Mouse (Mus musculus) adrenal gland, adult (tissue): Measurements from ENCODE around the gene Gcnt2.
A peak's percentile ranks its signal among the peaks of the same experiment; 100 is the strongest.

ENCODE experiments used
- DNase-seq, 2 experiments: peaks; one replicate each; pipeline ENCODE4 v3.0.0; 2022 to 2023; ENCODE audit warnings: low spot score in 1 of 2; ENCODE audit not compliant: inconsistent age in 2 of 2

The Gcnt2 gene

GRCm38 (mm10) chr13:40859652-40860399, at the start of gene Gcnt2:
Gene Gcnt2 (plus strand): TSS chr13:40859754.
- DNase-seq = peak in 1 of 2 experiments; percentile 66

GRCm38 (mm10) chr13:40820617-40821016, 38.9 kb upstream of the Gcnt2 start:
- DNase-seq = peak in 1 of 2 experiments; percentile 57

- peak; percentile 47 to 91 for DNase-seq
Measured at GRCm38 (mm10) chr13:40821911-40822310, 37.6 kb upstream of the Gcnt2 start.

GRCm38 (mm10) chr13:40841146-40841787, 18.3 kb upstream of the Gcnt2 start:
- DNase-seq = peak; percentile 33 to 81

GRCm38 (mm10) chr13:40842141-40842540, 17.4 kb upstream of the Gcnt2 start:
- DNase-seq = peak; percentile 49 to 72

GRCm38 (mm10) chr13:40843418-40844067, 16.0 kb upstream of the Gcnt2 start:
- DNase-seq = peak; percentile 61 to 89

GRCm38 (mm10) chr13:40844144-40844543, 15.4 kb upstream of the Gcnt2 start:
- DNase-seq = peak in 1 of 2 experiments; percentile 16

- DNase-seq = peak in 1 of 2 experiments; percentile 19
Measured at GRCm38 (mm10) chr13:40845951-40846350, 13.6 kb upstream of the Gcnt2 start.

GRCm38 (mm10) chr13:40846375-40846774, 13.2 kb upstream of the Gcnt2 start:
- no peak for DNase-seq

- no peak for DNase-seq
Measured at GRCm38 (mm10) chr13:40847898-40848297, 11.7 kb upstream of the Gcnt2 start.

GRCm38 (mm10) chr13:40850686-40851085, 8.9 kb upstream of the Gcnt2 start:
- DNase-seq = peak in 1 of 2 experiments; percentile 65

GRCm38 (mm10) chr13:40851281-40851680, 8.3 kb upstream of the Gcnt2 start:
- no peak for DNase-seq

GRCm38 (mm10) chr13:40851961-40852360, 7.6 kb upstream of the Gcnt2 start:
- no peak for DNase-seq

- no peak for DNase-seq
Measured at GRCm38 (mm10) chr13:40852791-40853190, 6.8 kb upstream of the Gcnt2 start.

- DNase-seq = no peak
Measured at GRCm38 (mm10) chr13:40853842-40854241, 5.7 kb upstream of the Gcnt2 start.

GRCm38 (mm10) chr13:40854451-40855058, 5.0 kb upstream of the Gcnt2 start:
- DNase-seq = peak; percentile 44 to 73

- DNase-seq = no peak
Measured at GRCm38 (mm10) chr13:40855266-40855665, 4.3 kb upstream of the Gcnt2 start.

GRCm38 (mm10) chr13:40856786-40857185, 2.8 kb upstream of the Gcnt2 start:
- no peak for DNase-seq

- no peak for DNase-seq
Measured at GRCm38 (mm10) chr13:40857281-40857818, 2.2 kb upstream of the Gcnt2 start.

GRCm38 (mm10) chr13:40859225-40859624, 329 bp upstream of the Gcnt2 start:
- no peak for DNase-seq

GRCm38 (mm10) chr13:40863006-40863405, 3.5 kb downstream of the Gcnt2 start:
- no peak for DNase-seq
